Mouse (Mus musculus) CD4-positive, CD25-positive, alpha-beta regulatory T cell, adult 2 months (primary cell): ENCODE results near the gene Zfp574.

Source experiments
- DNase-seq: peaks from one replicate; pipeline ENCODE4 v3.0.0-alpha.2; 2012; ENCODE audit warnings: low read depth, low spot score

Zfp574 gene

GRCm38 (mm10) chr7:25072716-25073390 is 486 bp downstream of the Zfp574 start:
- DNase-seq, result peak; percentile 55

GRCm38 (mm10) chr7:25073924-25074323 is 1.6 kb downstream of the Zfp574 start:
- DNase-seq, result no peak

GRCm38 (mm10) chr7:25076296-25076662 is 3.9 kb downstream of the Zfp574 start:
- no peak for DNase-seq

- peak; percentile 99 for DNase-seq
These were observed 4.5 kb downstream of the Zfp574 start for GRCm38 (mm10) chr7:25076663-25077413.

GRCm38 (mm10) chr7:25077414-25077755 is 5.0 kb downstream of the Zfp574 start:
- no peak for DNase-seq

GRCm38 (mm10) chr7:25079496-25080026 is 7.2 kb downstream of the Zfp574 start:
- DNase-seq, result no peak

GRCm38 (mm10) chr7:25080431-25080830 is 8.1 kb downstream of the Zfp574 start:
- no peak for DNase-seq

GRCm38 (mm10) chr7:25082510-25082909 is 10.1 kb downstream of the Zfp574 start:
- DNase-seq, result peak; percentile 84

GRCm38 (mm10) chr7:25084621-25085020 is 12.3 kb downstream of the Zfp574 start:
- DNase-seq, result no peak

GRCm38 (mm10) chr7:25086656-25087055 is 14.3 kb downstream of the Zfp574 start:
- peak; percentile 64 for DNase-seq

- DNase-seq, result peak; percentile 37
These were observed 15.0 kb downstream of the Zfp574 start for GRCm38 (mm10) chr7:25087256-25087912.

- DNase-seq, result peak; percentile 72
These were observed 15.6 kb downstream of the Zfp574 start for GRCm38 (mm10) chr7:25087972-25088371.

GRCm38 (mm10) chr7:25088531-25088930 is 16.2 kb downstream of the Zfp574 start:
- peak; percentile 48 for DNase-seq

GRCm38 (mm10) chr7:25088968-25089367 is 16.6 kb downstream of the Zfp574 start:
- DNase-seq, result peak; percentile 62

- no peak for DNase-seq
These were observed 17.5 kb downstream of the Zfp574 start for GRCm38 (mm10) chr7:25089875-25090274.

- DNase-seq, result no peak
These were observed 25.8 kb downstream of the Zfp574 start for GRCm38 (mm10) chr7:25098169-25098568.

- no peak for DNase-seq
These were observed 27.2 kb downstream of the Zfp574 start for GRCm38 (mm10) chr7:25099581-25099980.

- peak; percentile 93 for DNase-seq
These were observed 33.2 kb downstream of the Zfp574 start for GRCm38 (mm10) chr7:25105411-25106160.

- DNase-seq, result peak; percentile 47
These were observed 34.6 kb downstream of the Zfp574 start for GRCm38 (mm10) chr7:25106790-25107502.

GRCm38 (mm10) chr7:25109355-25109754 is 37.0 kb downstream of the Zfp574 start:
- DNase-seq, result no peak

GRCm38 (mm10) chr7:25110336-25110735 is 38.0 kb downstream of the Zfp574 start:
- DNase-seq, result no peak
